Mouse (Mus musculus): ENCODE measurements at regions not wholly inside any gene's neighbourhood (a gene's known extent, or its start where the extent isn't known, plus 50 kb on each side); places are given as distances from the start of the nearest gene placed in this dataset.
A peak's percentile ranks its signal among the peaks of the same experiment; 100 is the strongest.

GRCm38 (mm10) chr14:73730796-73731195 is 69.8 kb downstream of the Gm21750 start:
- Histone ChIP-seq H3K27me3 (ENCODE audit: control insufficient read depth, insufficient read depth, low read length, poor library complexity, severe bottlenecking) (no peaks in the 10 kb centered on the region; the same call in 1 of the 2 replicates), H3K36me3 (ENCODE audit: control insufficient read depth, insufficient read depth, low read length, poor library complexity, severe bottlenecking) (no peaks in the 10 kb centered on the region)
- DNase-seq (ENCODE audit: low read depth, low spot score), result no peak

GRCm38 (mm10) chr14:73732161-73732560 is 71.1 kb downstream of the Gm21750 start:
- Histone ChIP-seq H3K36me3 (ENCODE audit: control insufficient read depth, insufficient read depth, low read length, poor library complexity, severe bottlenecking) (no peaks in the 10 kb centered on the region), H3K27me3 (ENCODE audit: control insufficient read depth, insufficient read depth, low read length, poor library complexity, severe bottlenecking) (no peaks in the 10 kb centered on the region; the same call in 1 of the 2 replicates)
- no peak for DNase-seq (ENCODE audit: low read depth, low spot score)

GRCm38 (mm10) chr14:73750790-73751189 is 89.8 kb downstream of the Gm21750 start:
- H3K27me3 ChIP-seq (ENCODE audit: control insufficient read depth, insufficient read depth, low read length, poor library complexity, severe bottlenecking), result no peaks in the 10 kb centered on the region
- no peak for DNase-seq (ENCODE audit: low read depth, low spot score)
- no peaks in the 10 kb centered on the region for H3K36me3 ChIP-seq (ENCODE audit: control insufficient read depth, insufficient read depth, low read length, poor library complexity, severe bottlenecking)

- Histone ChIP-seq H3K27me3 (ENCODE audit: control insufficient read depth, insufficient read depth, low read length, poor library complexity, severe bottlenecking) (no peaks in the 10 kb centered on the region), H3K36me3 (ENCODE audit: control insufficient read depth, insufficient read depth, low read length, poor library complexity, severe bottlenecking) (no peaks in the 10 kb centered on the region)
- DNase-seq (ENCODE audit: low read depth, low spot score), result no peak
Observed at GRCm38 (mm10) chr14:73759986-73760385, 99.0 kb downstream of the Gm21750 start.

GRCm38 (mm10) chr14:73772964-73773363 is 111.9 kb downstream of the Gm21750 start:
- no peak for DNase-seq (ENCODE audit: low read depth, low spot score)
- no peaks in the 10 kb centered on the region for H3K27me3 ChIP-seq (ENCODE audit: control insufficient read depth, insufficient read depth, low read length, poor library complexity, severe bottlenecking)

GRCm38 (mm10) chr14:73773810-73774209 is 112.8 kb downstream of the Gm21750 start:
- Histone ChIP-seq H3K36me3 (ENCODE audit: control insufficient read depth, insufficient read depth, low read length, poor library complexity, severe bottlenecking) (no peaks in the 10 kb centered on the region), H3K27me3 (ENCODE audit: control insufficient read depth, insufficient read depth, low read length, poor library complexity, severe bottlenecking) (no peaks in the 10 kb centered on the region)
- no peak for DNase-seq (ENCODE audit: low read depth, low spot score)

More at GRCm38 (mm10) chr14:73772964-73773363, 111.9 kb downstream of the Gm21750 start:
- H3K36me3 ChIP-seq (ENCODE audit: control insufficient read depth, insufficient read depth, low read length, poor library complexity, severe bottlenecking), result no peaks in the 10 kb centered on the region

- H3K27me3 ChIP-seq (ENCODE audit: control insufficient read depth, insufficient read depth, low read length, poor library complexity, severe bottlenecking), result no peaks in the 10 kb centered on the region
- peak; percentile 49 for DNase-seq (ENCODE audit: low read depth, low spot score)
- H3K36me3 ChIP-seq (ENCODE audit: control insufficient read depth, insufficient read depth, low read length, poor library complexity, severe bottlenecking), result no peaks in the 10 kb centered on the region
Observed at GRCm38 (mm10) chr14:73776066-73776465, 115.0 kb downstream of the Gm21750 start.

GRCm38 (mm10) chr14:73807169-73807568 is 146.1 kb downstream of the Gm21750 start:
- Histone ChIP-seq H3K27me3 (ENCODE audit: control insufficient read depth, insufficient read depth, low read length, poor library complexity, severe bottlenecking) (no peaks in the 10 kb centered on the region), H3K36me3 (ENCODE audit: control insufficient read depth, insufficient read depth, low read length, poor library complexity, severe bottlenecking) (no peaks in the 10 kb centered on the region)
- DNase-seq (ENCODE audit: low read depth, low spot score), result no peak

- DNase-seq (ENCODE audit: low read depth, low spot score), result no peak
- Histone ChIP-seq H3K27me3 (ENCODE audit: control insufficient read depth, insufficient read depth, low read length, poor library complexity, severe bottlenecking) (no peaks in the 10 kb centered on the region), H3K36me3 (ENCODE audit: control insufficient read depth, insufficient read depth, low read length, poor library complexity, severe bottlenecking) (no peaks in the 10 kb centered on the region)
Observed at GRCm38 (mm10) chr14:73838890-73839289, 177.9 kb downstream of the Gm21750 start.

GRCm38 (mm10) chr14:73861782-73862181 is 200.8 kb downstream of the Gm21750 start:
- Histone ChIP-seq H3K36me3 (ENCODE audit: control insufficient read depth, insufficient read depth, low read length, poor library complexity, severe bottlenecking) (no peaks in the 10 kb centered on the region), H3K27me3 (ENCODE audit: control insufficient read depth, insufficient read depth, low read length, poor library complexity, severe bottlenecking) (no peaks in the 10 kb centered on the region)
- no peak for DNase-seq (ENCODE audit: low read depth, low spot score)

- H3K36me3 ChIP-seq (ENCODE audit: control insufficient read depth, insufficient read depth, low read length, poor library complexity, severe bottlenecking), result no peaks in the 10 kb centered on the region
- no peaks in the 10 kb centered on the region for H3K27me3 ChIP-seq (ENCODE audit: control insufficient read depth, insufficient read depth, low read length, poor library complexity, severe bottlenecking)
- DNase-seq (ENCODE audit: low read depth, low spot score), result no peak
Observed at GRCm38 (mm10) chr14:73874337-73874736, 213.3 kb downstream of the Gm21750 start.

- no peaks in the 10 kb centered on the region for H3K27me3 ChIP-seq (ENCODE audit: control insufficient read depth, insufficient read depth, low read length, poor library complexity, severe bottlenecking)
- DNase-seq (ENCODE audit: low read depth, low spot score), result no peak
Observed at GRCm38 (mm10) chr14:73875916-73876315, 214.9 kb downstream of the Gm21750 start.

GRCm38 (mm10) chr14:73878267-73878666 is 217.2 kb downstream of the Gm21750 start:
- H3K36me3 ChIP-seq (ENCODE audit: control insufficient read depth, insufficient read depth, low read length, poor library complexity, severe bottlenecking), result no peaks in the 10 kb centered on the region
- DNase-seq (ENCODE audit: low read depth, low spot score), result no peak
- no peaks in the 10 kb centered on the region for H3K27me3 ChIP-seq (ENCODE audit: control insufficient read depth, insufficient read depth, low read length, poor library complexity, severe bottlenecking)

More at GRCm38 (mm10) chr14:73875916-73876315, 214.9 kb downstream of the Gm21750 start:
- no peaks in the 10 kb centered on the region for H3K36me3 ChIP-seq (ENCODE audit: control insufficient read depth, insufficient read depth, low read length, poor library complexity, severe bottlenecking)

- Histone ChIP-seq H3K36me3 (ENCODE audit: control insufficient read depth, insufficient read depth, low read length, poor library complexity, severe bottlenecking) (no peaks in the 10 kb centered on the region), H3K27me3 (ENCODE audit: control insufficient read depth, insufficient read depth, low read length, poor library complexity, severe bottlenecking) (no peaks in the 10 kb centered on the region)
- DNase-seq (ENCODE audit: low read depth, low spot score), result no peak
Observed at GRCm38 (mm10) chr14:73878866-73879419, 217.9 kb downstream of the Gm21750 start.

- no peaks in the 10 kb centered on the region for H3K36me3 ChIP-seq (ENCODE audit: control insufficient read depth, insufficient read depth, low read length, poor library complexity, severe bottlenecking)
- no peak for DNase-seq (ENCODE audit: low read depth, low spot score)
- no peaks in the 10 kb centered on the region for H3K27me3 ChIP-seq (ENCODE audit: control insufficient read depth, insufficient read depth, low read length, poor library complexity, severe bottlenecking)
Observed at GRCm38 (mm10) chr14:73891451-73891850, 230.4 kb downstream of the Gm21750 start.

GRCm38 (mm10) chr14:73894844-73895243 is 233.8 kb downstream of the Gm21750 start:
- no peaks in the 10 kb centered on the region for H3K36me3 ChIP-seq (ENCODE audit: control insufficient read depth, insufficient read depth, low read length, poor library complexity, severe bottlenecking)
- DNase-seq (ENCODE audit: low read depth, low spot score), result no peak
- no peaks in the 10 kb centered on the region for H3K27me3 ChIP-seq (ENCODE audit: control insufficient read depth, insufficient read depth, low read length, poor library complexity, severe bottlenecking)

All from splenic B cell, adult 2 months (primary cell).